Mouse (Mus musculus) liver, embryonic 14.5 days (tissue): ENCODE results near the gene Tgfb2. TPM values are rescaled to one million over a fixed set of nuclear protein-coding genes. Genes with fewer than 3 reads are reported as not detected.

Source experiments
- ATAC-seq: fragments of 200-750 bp; cut with Nextera tagmentation; 2 replicates; pipeline ENCODE4 v1.8.0; 2017; ENCODE audit warnings: moderate number of reproducible peaks, mild to moderate bottlenecking, moderate library complexity; ENCODE audit not compliant: insufficient read depth
- DNase-seq, 3 experiments: peaks; one replicate each; pipeline ENCODE4 v3.0.0-alpha.2; 2012 to 2013; ENCODE audit warnings: low read depth in 3 of 3, low spot score in 3 of 3
- H3K27ac ChIP-seq: fragments of 300-500 bp; sonication (generic); 2 replicates; pipeline ENCODE4 v1.5.1; 2014; ENCODE audit warnings: moderate library complexity, mild to moderate bottlenecking, control low read depth, inconsistent platforms
- H3K27me3 ChIP-seq: fragments of 300-500 bp; sonication (generic); 2 replicates; pipeline ENCODE4 v1.6.1; 2014; ENCODE audit warnings: mild to moderate bottlenecking, low read length, moderate library complexity; ENCODE audit not compliant: control insufficient read depth, insufficient read depth
- H3K36me3 ChIP-seq: fragments of 300-500 bp; sonication (generic); replicated peaks from 2 replicates; pipeline ENCODE4 v1.6.1; 2014; ENCODE audit warnings: low read depth; ENCODE audit not compliant: control insufficient read depth, insufficient read depth
- H3K4me1 ChIP-seq, 2 experiments: fragments of 200-500 bp in 1 of 2; fragments of 300-500 bp in 1 of 2; sonication (generic) in 1 of 2; replicated peaks; 2 replicates each; pipeline ENCODE4 v1.6.1; 2012 to 2014; ENCODE audit warnings: antibody characterized with exemption in 1 of 2, inconsistent platforms in 1 of 2, low read length in 1 of 2; ENCODE audit not compliant: control insufficient read depth in 2 of 2, insufficient read depth in 2 of 2
- H3K4me2 ChIP-seq: fragments of 300-500 bp; sonication (generic); 2 replicates; pipeline ENCODE4 v1.6.1; 2014; ENCODE audit warnings: low read depth, mild to moderate bottlenecking, control low read depth, moderate library complexity
- H3K4me3 ChIP-seq, 2 experiments: fragments of 200-500 bp in 1 of 2; fragments of 300-500 bp in 1 of 2; sonication (generic) in 1 of 2; 2 replicates each; pipeline ENCODE4 v1.5.1; 2012 to 2014; ENCODE audit warnings: low read depth in 2 of 2, low read length in 2 of 2, mild to moderate bottlenecking in 2 of 2, control low read depth in 1 of 2, inconsistent platforms in 1 of 2, moderate library complexity in 1 of 2; ENCODE audit not compliant: insufficient read depth in 1 of 2
- H3K9ac ChIP-seq: fragments of 300-500 bp; sonication (generic); replicated peaks from 2 replicates; pipeline ENCODE4 v1.6.1; 2014; ENCODE audit warnings: mild to moderate bottlenecking, control low read depth, moderate library complexity
- H3K9me3 ChIP-seq: fragments of 300-500 bp; sonication (generic); 2 replicates; pipeline ENCODE4 v1.6.1; 2016; ENCODE audit warnings: low read length, mixed read lengths; ENCODE audit not compliant: control insufficient read depth
- CTCF ChIP-seq: IDR thresholded peaks from 2 replicates; pipeline ENCODE4 v1.5.1; 2016; ENCODE audit warnings: antibody characterized with exemption, low read depth, control low read depth
- EP300 ChIP-seq: IDR thresholded peaks from 2 replicates; pipeline ENCODE4 v1.6.1; 2016; ENCODE audit warnings: antibody characterized with exemption, low read depth
- WGBS: fragments of 180-500 bp; shearing (Covaris S2); extraction: QIAGEN DNeasy Blood & Tissue Kit; methylation state at CpG from one replicate; pipeline ENCODE4 v1.1.7; 2014; ENCODE audit not compliant: insufficient replicate concordance; 5-methylcytosine and 5-hydroxymethylcytosine counted together
- polyA plus RNA-seq, 2 experiments: library from polyadenylated mRNA; depleted of rRNA in 1 of 2; stranded (reverse) in 1 of 2; unstranded in 1 of 2; fragments of >200 nt; fragmentation: Nextera tagmentation in 1 of 2; extraction: Ambion mirVana in 1 of 2; gene quantifications; 2 replicates each; pipeline versions ENCODE4 v1.2.1 to v1.2.3; 2012 to 2014

The Tgfb2 gene
- polyA plus RNA-seq, 2 experiments, result 0.21 to 1.3 TPM

GRCm38 (mm10) chr1:186698583-186699338, 7.0 kb downstream of the Tgfb2 start:
- Histone ChIP-seq H3K36me3 (no peaks in the 10 kb centered on the region), H3K27ac (no peak overlapping the region), H3K4me2 (no peak overlapping the region), H3K9me3 (no peaks in the 10 kb centered on the region), H3K4me1 (no peaks in the 10 kb centered on the region; a peak in 1 of 4 replicates), H3K4me3 (no peak overlapping the region), H3K9ac (no peak overlapping the region), H3K27me3 (peaks cover 13% of the 10 kb centered on the region)
- no peak for ATAC-seq
- 61% methylated on average over 15 of the region's 15 CpGs for WGBS
- DNase-seq, result no peak
- peak; percentile 60; the same call in 1 of the 2 replicates for TF ChIP-seq CTCF
- TF ChIP-seq EP300, result no peak

DNA sequence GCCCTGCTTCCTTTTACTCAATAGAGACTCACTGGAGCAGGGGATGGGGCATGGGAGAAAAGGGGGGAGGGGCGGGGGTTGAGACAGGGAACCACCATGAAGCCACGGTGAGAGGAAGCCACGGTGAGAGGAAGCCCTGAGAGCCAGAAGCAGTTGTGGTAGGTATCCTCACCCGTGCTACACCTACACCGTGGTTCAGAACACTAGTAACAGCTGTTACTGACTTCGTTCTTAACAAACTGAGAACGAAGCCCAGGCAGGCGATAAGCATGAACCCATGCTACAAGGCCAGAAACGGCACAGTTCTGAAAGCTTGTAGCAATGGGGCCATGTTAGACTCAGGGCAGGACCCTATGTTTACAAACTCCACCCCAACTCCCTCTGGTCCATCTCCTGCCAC, 9.6 kb downstream of the Tgfb2 start:
- Histone ChIP-seq H3K9ac (no peak overlapping the region), H3K27ac (no peak overlapping the region), H3K4me2 (no peak overlapping the region), H3K4me3 (no peak overlapping the region), H3K36me3 (no peaks in the 10 kb centered on the region), H3K27me3 (no peaks in the 10 kb centered on the region), H3K4me1 (no peaks in the 10 kb centered on the region), H3K9me3 (no peaks in the 10 kb centered on the region)
- WGBS, result 54% methylated on average over 9 of the region's 9 CpGs
- ATAC-seq (no peak), DNase-seq (no peak)
- TF ChIP-seq EP300 (no peak), CTCF (no peak)

DNA sequence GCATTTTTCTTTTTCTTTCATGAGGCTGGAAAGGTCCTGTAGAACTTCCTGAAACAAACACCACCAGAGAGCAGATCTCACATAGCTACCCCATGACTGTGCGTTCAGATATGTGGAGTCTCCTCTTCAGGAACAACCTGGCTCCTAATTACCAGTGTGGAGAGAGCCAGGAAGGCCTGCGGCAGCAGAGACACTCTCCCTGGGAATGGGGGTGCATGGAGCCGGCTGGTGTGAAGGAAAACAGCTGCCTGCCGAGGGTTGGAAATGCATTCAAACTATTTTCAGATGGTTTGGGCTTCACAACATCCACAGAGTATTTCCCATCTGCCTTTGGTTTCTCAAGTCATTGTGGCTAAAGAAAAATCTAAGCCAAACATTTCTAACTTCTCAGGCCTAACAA, 10.4 kb downstream of the Tgfb2 start:
- H3K4me2 ChIP-seq, result no peak overlapping the region
- ATAC-seq (no peak), DNase-seq (no peak)
- TF ChIP-seq EP300 (no peak), CTCF (no peak)
- H3K36me3 ChIP-seq, result no peaks in the 10 kb centered on the region
- H3K27me3 ChIP-seq, result no peaks in the 10 kb centered on the region
- H3K4me3 ChIP-seq, result no peak overlapping the region
- H3K9ac ChIP-seq, result no peak overlapping the region
- WGBS, result 49% methylated on average over 4 of the region's 4 CpGs
- no peaks in the 10 kb centered on the region for H3K9me3 ChIP-seq
- no peak overlapping the region for H3K27ac ChIP-seq
- no peaks in the 10 kb centered on the region for H3K4me1 ChIP-seq

DNA sequence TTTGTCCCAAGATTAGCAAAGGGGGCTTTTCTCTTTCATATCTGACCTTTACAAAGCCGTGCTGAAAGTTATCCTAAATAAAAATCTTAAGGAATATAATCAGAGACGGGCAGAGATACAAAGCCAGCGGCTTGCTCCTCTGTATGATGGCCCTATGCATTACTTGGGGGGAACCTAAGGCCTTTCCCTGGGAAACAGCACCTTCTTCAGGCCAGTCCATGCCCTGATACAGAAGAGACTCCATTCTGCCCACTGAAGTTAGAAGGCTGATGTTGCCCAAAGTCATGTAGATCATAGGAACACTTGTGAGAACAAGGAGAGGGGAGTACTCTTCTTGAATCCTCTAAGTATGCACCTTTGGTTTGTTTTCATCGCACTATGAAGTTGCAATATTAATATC, 13.4 kb downstream of the Tgfb2 start:
- Histone ChIP-seq H3K27ac (no peak overlapping the region), H3K4me3 (no peak overlapping the region)

GRCm38 (mm10) chr1:186691708-186692107, 14.1 kb downstream of the Tgfb2 start:
- H3K27me3 ChIP-seq, result no peaks in the 10 kb centered on the region
- no peaks in the 10 kb centered on the region for H3K9me3 ChIP-seq
- DNase-seq (no peak), ATAC-seq (no peak)
- no peak overlapping the region for H3K4me3 ChIP-seq
- no peaks in the 10 kb centered on the region for H3K36me3 ChIP-seq
- no peak overlapping the region for H3K27ac ChIP-seq
- 62% methylated on average over 9 of the region's 9 CpGs for WGBS
- no peak overlapping the region for H3K9ac ChIP-seq
- no peaks in the 10 kb centered on the region for H3K4me1 ChIP-seq
- no peak overlapping the region for H3K4me2 ChIP-seq
- TF ChIP-seq CTCF (no peak), EP300 (no peak)

More for the DNA sequence above, 13.4 kb downstream of the Tgfb2 start:
- ATAC-seq (no peak), DNase-seq (no peak)
- Histone ChIP-seq H3K36me3 (no peaks in the 10 kb centered on the region), H3K4me2 (no peak overlapping the region), H3K9ac (no peak overlapping the region), H3K9me3 (no peaks in the 10 kb centered on the region), H3K4me1 (no peaks in the 10 kb centered on the region), H3K27me3 (no peaks in the 10 kb centered on the region)
- TF ChIP-seq CTCF (no peak), EP300 (no peak)
- WGBS, result 52% methylated on average over 4 of the region's 4 CpGs
